Mouse (Mus musculus): ENCODE results near the gene Fadd.

GRCm38 (mm10) chr7:144531585-144532378 is 50.5 kb downstream of the Fadd start:
- TF ChIP-seq CTCF (conservative IDR thresholded peaks at IDR 0.05; ENCODE audit: insufficient read depth, insufficient read length, low read depth, low read length), result no peak
- no peak for TF ChIP-seq POLR2A (IDR thresholded peaks at IDR 0.05; ENCODE audit: low read depth, low read length)
